Mouse (Mus musculus) thymus, postnatal 36 days (tissue): ENCODE measurements around the gene Atpaf1.

ENCODE experiments used
- DNase-seq, 2 experiments: peaks; one replicate each; pipeline ENCODE4 v3.0.0; 2022; ENCODE audit warnings: mixed read lengths in 2 of 2

Gene Atpaf1

DNA sequence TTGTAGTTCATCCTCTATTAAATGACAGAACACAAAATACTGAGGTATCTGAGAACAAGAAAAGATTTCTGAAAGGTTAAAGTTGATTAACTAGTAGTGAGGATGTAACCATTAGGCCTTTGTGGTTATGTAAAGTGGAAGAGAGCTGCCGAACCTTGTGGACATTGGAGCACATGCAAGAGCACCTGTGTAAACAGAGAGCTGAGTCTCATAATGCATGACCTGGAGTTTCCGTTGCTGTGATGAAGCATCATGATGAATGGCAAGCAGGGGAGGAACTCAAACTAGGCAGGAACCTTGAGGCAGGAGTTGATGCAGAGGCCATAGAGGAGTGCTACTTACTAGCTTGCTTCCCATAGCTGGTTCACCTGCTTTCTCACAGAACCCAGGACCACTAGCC is 66.0 kb downstream of the Atpaf1 start:
- no peak for DNase-seq

DNA sequence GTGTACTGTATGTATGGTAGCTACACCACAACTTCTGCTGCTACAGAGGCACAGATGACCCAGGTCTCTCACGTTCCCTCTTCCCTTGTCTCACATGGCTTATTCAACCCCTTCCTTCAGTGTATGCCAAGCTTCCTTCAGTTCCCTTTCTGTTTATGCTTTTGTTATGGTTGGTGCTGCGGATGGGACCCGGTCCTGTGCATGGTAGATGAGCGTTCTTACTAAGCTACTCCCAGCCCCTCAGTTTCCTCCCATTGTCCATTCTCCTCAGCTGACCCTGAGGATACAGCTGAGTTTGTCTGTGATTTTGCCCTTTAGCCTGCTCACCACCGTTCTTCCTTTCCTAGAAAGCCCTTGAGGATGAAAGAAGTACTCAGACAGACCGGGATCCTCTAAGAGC is 67.0 kb downstream of the Atpaf1 start:
- DNase-seq = no peak

DNA sequence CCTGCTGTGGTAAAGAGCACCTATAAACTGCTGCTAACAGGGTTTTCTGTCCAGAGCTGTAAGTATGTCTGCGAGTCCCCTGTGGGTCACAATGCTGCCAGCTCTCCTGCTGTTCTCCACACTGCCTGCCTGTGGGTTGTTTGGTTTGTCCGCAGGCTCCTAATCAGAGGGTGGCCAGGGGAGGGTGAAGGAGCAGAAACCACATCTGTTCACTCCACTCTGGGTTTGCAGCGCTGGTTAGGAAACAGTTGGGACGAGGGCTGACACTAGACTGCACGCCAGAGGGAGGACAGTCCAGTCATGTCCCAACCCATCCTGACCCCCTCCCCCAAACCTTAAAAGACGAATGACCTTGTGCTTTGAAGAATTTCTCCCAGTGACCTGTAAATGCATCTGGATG is 70.5 kb downstream of the Atpaf1 start:
- DNase-seq = no peak

DNA sequence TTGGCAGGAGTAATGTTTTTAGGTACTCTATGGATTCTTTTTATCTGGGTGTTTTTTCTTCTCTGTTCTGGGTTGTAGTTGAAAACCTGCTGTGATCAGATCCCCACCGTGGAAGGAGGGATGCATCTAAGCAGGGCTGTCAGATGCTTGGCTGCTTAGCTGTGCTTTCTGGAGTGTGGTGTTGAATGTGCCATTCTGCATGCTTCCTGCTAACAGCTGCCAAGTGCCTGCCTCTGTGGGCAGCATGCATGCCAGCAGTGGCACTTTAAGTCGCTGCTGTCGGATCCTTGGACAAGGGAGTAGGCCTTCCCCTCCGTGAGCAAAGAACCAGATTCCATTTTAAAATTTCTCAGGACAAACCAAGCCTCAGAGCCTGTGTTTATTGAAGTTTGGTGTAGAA is 71.0 kb downstream of the Atpaf1 start:
- DNase-seq = no peak

DNA sequence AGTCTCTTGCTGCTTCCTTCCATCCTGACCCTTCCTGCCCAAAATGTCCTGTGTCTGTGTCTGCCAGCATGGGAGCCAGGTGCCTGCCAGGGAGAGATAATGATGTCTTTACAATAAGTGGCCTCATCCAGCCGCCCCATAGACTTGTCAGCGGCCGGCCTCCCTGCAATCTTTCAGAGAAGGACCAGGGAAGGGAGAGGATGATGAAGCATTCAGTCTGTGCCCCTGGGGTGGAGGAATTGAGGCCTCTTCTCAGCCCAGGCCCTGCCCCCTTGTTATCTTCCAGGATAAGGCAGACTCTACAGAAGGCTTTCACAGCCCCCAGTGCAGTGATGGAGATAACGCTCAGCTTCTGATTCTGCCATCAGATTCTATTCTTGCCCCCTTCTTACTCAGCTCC is 71.7 kb downstream of the Atpaf1 start:
- no peak for DNase-seq

DNA sequence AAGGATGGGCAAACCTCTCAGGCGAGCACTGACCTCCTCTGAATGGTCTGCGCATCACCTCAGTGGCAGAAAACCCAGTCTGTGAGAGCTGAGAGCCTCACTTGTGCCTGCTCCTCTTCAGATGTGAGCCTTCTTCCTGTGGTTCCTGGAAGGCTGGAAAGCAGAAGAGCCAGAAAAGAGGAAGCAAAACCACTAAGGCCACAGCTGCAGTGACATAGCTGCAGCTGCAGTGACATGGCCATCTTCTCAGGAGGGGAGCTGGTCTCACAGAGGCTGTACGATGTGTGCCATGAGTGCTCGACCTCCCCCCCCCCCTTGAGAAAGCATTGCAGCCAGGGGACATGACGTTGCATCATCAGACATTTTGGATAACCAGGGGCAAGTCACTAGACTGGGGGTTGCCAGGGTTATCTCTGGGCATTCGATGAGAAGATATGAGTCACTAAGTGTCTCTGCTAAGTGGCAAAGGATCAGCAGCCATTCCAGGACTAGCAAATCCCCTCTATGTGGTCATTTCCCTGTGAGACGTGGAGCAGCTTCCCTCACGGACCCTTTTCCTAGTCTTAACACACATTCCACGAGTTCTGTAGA is 72.8 kb downstream of the Atpaf1 start:
- no peak for DNase-seq

DNA sequence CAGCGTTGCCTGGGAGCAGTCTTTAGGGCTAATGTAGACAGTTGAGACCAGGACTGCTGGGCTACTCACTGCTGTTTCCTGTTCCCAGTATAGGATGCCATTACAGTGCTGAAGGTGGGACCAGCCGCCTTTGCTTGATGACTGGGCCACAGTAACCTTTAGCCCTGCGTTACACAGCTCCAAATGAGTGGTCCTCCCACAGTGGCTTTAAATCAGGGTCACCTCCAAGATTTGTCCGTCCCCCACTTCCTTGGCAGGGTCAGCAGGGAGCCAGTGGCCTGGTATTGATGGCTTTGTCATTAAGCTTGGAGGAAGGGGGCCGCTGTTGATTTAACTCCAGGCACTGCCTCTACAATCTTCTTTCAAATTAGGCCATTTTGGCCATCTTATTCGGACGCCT is 78.7 kb downstream of the Atpaf1 start:
- DNase-seq = no peak

DNA sequence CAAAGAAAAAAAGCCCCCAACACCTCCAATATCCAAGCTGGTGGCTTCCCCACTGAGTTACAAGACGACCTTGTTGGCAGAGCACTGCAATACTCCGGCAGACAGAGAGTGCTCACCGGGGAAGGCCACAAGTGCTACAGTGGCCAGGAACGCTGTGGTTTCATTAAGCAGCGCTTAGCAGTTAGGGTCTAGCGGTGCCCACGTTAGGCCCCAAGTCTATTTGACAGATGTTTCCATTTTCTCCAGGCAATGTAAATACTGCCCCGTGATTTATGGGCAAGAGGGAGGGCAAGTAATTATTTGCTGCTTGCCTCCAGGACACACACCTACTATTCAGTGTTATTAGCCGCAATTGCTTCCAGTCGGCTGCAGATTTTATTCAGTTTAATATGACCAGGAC is 79.3 kb downstream of the Atpaf1 start:
- no peak for DNase-seq
